Comparison of ENCODE assay signal across 8 mouse cellular contexts in genomic region chr5:149051571-149052420, GRCm38 (mm10). TPM values are rescaled to one million over a fixed set of nuclear protein-coding genes. Genes with fewer than 3 reads are reported as not detected.
DNase-seq lines count a peak whose midpoint lies in the region; ATAC-seq and TF ChIP-seq lines count a peak whose summit lies in the region.

No protein-coding gene starts in this region.

- peaks cover 39% of the 10 kb centered on the region for H3K79me2 ChIP-seq in C2C12 (ENCODE audit: control insufficient read depth, insufficient read depth)

- H3K36me3 ChIP-seq in C2C12 (ENCODE audit: control insufficient read depth, insufficient read depth): peaks cover 21% of the 10 kb centered on the region
- H3K36me3 ChIP-seq in heart, embryonic 14.5 days (ENCODE audit: control insufficient read depth, insufficient read depth, low read length): peaks cover 23% of the 10 kb centered on the region
- H3K36me3 ChIP-seq in liver, embryonic 12.5 days: peaks cover 27% of the 10 kb centered on the region

- H3K79me3 ChIP-seq in C2C12 (ENCODE audit: low read depth): peaks cover 22% of the 10 kb centered on the region

- peak overlapping the region; percentile 98 for H3ac ChIP-seq in C2C12 (ENCODE audit: control insufficient read depth, insufficient read length, low read depth)

- WGBS in heart, embryonic 14.5 days: under 1% methylated on average over 66 of the region's 120 CpGs
- under 1% methylated on average over 89 of the region's 120 CpGs for WGBS in liver, embryonic 12.5 days (ENCODE audit: insufficient replicate concordance)

- H3K9me3 ChIP-seq in heart, embryonic 14.5 days (ENCODE audit: control insufficient read depth, low read length): no peaks in the 10 kb centered on the region
- H3K9me3 ChIP-seq in liver, embryonic 12.5 days (replicated peaks): no peaks in the 10 kb centered on the region

- peak; percentile 21 for ATAC-seq in erythroid progenitor cell, adult 5-6 weeks (replicated peaks; ENCODE audit: low FRiP score, poor library complexity, severe bottlenecking)
- ATAC-seq in heart, embryonic 14.5 days (ENCODE audit: insufficient number of reproducible peaks, insufficient read depth, low FRiP score, low read depth): peak; percentile 57
- ATAC-seq in liver, embryonic 12.5 days: peak; percentile 13

- DNase-seq in brain, embryonic 14.5 days (ENCODE audit: low read depth): peak; percentile 94
- DNase-seq in kidney, postnatal 10 days: peak; percentile 93
- peak; percentile 88 for DNase-seq in naive thymus-derived CD4-positive, alpha-beta T cell, adult 2 months (ENCODE audit: low read depth)
- DNase-seq in spleen, postnatal 4 days (ENCODE audit: low spot score in 2 of 2): peak; percentile 73 to 88

- peak; percentile 70 for TF ChIP-seq POLR2A in brain, embryonic 14.5 days (IDR thresholded peaks at IDR 0.05; ENCODE audit: borderline replicate concordance, extremely low read depth, insufficient read depth, insufficient read length, poor library complexity, severe bottlenecking)

- peaks cover 0 to 8% of the 10 kb centered on the region in 2 experiments; a peak in 2 of 4 replicates for H3K4me1 ChIP-seq in heart, embryonic 14.5 days (ENCODE audit: control insufficient read depth in 2 of 2, insufficient read depth in 2 of 2, low read length in 2 of 2)
- H3K4me1 ChIP-seq in liver, embryonic 12.5 days: peaks cover 24% of the 10 kb centered on the region

- TF ChIP-seq CTCF in C2C12 (IDR thresholded peaks at IDR 0.05; ENCODE audit: control insufficient read depth, insufficient read depth, insufficient read length): no peak
- TF ChIP-seq CTCF in brain, embryonic 14.5 days (IDR thresholded peaks at IDR 0.05; ENCODE audit: borderline replicate concordance, extremely low read depth, insufficient read depth, insufficient read length): no peak

- peak overlapping the region; percentile 99 to 100 for H3K27ac ChIP-seq in heart, embryonic 14.5 days (replicated peaks in 1 of 2; ENCODE audit: control insufficient read depth in 1 of 2, insufficient read depth in 1 of 2, low read depth in 2 of 2, low read length in 2 of 2)
- H3K27ac ChIP-seq in liver, embryonic 12.5 days: peak overlapping the region; percentile 98

- no peaks in the 10 kb centered on the region for H3K27me3 ChIP-seq in C2C12 (ENCODE audit: control insufficient read depth, insufficient read depth, insufficient read length)
- H3K27me3 ChIP-seq in heart, embryonic 14.5 days (ENCODE audit: control insufficient read depth, insufficient read depth, low read length): no peaks in the 10 kb centered on the region
- no peaks in the 10 kb centered on the region for H3K27me3 ChIP-seq in liver, embryonic 12.5 days (replicated peaks)

- H3K9ac ChIP-seq in heart, embryonic 14.5 days (ENCODE audit: low read length): peak overlapping the region; percentile 100
- H3K9ac ChIP-seq in liver, embryonic 12.5 days: peak overlapping the region; percentile 100

- H3K4me3 ChIP-seq in C2C12 (ENCODE audit: insufficient read depth, poor library complexity, severe bottlenecking): peak overlapping the region; percentile 82
- peak overlapping the region; percentile 85 to 94 for H3K4me3 ChIP-seq in heart, embryonic 14.5 days (ENCODE audit: control insufficient read depth in 1 of 2, insufficient read depth in 1 of 2, low read depth in 1 of 2, low read length in 2 of 2)
- H3K4me3 ChIP-seq in liver, embryonic 12.5 days: peak overlapping the region; percentile 95

- peak overlapping the region; percentile 67 for H3K4me2 ChIP-seq in heart, embryonic 14.5 days (ENCODE audit: low read length)
- H3K4me2 ChIP-seq in liver, embryonic 12.5 days: peak overlapping the region; percentile 81

TF ChIP-seq in C2C12, 6 proteins besides CTCF, POLR2A, EP300 and RAD21:
- no peak for TF ChIP-seq MYOG (IDR thresholded peaks at IDR 0.05; ENCODE audit: control insufficient read depth, extremely low read depth, insufficient read length)
- TF ChIP-seq FOSL1 (IDR thresholded peaks at IDR 0.05; ENCODE audit: insufficient read depth, low read length, poor library complexity, severe bottlenecking): no peak
- no peak for TF ChIP-seq USF1 (IDR thresholded peaks at IDR 0.05; ENCODE audit: low read depth)
- peak; percentile 14 for TF ChIP-seq MAX (IDR thresholded peaks at IDR 0.05)

RNA-seq across cellular contexts. Expression of gene Gm42791, which starts 56.8 kb away (rescaled TPM):
- polyA plus RNA-seq in C2C12 (2012; fragmentation: generic; extraction: Trizol): not detected
- not detected in 2 replicates for polyA plus RNA-seq in brain, embryonic 14.5 days (2012; rRNA removed)
- not detected in 2 replicates for total RNA-seq in erythroid progenitor cell, adult 5-6 weeks (2015; ENCODE audit: low replicate concordance)
- total RNA-seq in erythroid progenitor cell, adult 5-6 weeks (2017; ENCODE audit: low replicate concordance): not detected in 2 replicates
- 1.4 TPM in 1 of 2 replicates, not detected in the other for polyA plus RNA-seq in heart, embryonic 14.5 days (2014; fragmentation: Nextera tagmentation; extraction: Ambion mirVana)
- 0.51 and 1.7 TPM in 2 replicates for polyA plus RNA-seq in liver, embryonic 12.5 days (2016; fragmentation: Nextera tagmentation; extraction: Ambion mirVana)

Comparison
In these comparisons a context has a peak if more than half of its experiments do, and no peak if none do; other contexts are left out.
1. Peak in every context shown above with its lines: DNase-seq, ATAC-seq, H3K4me3 ChIP-seq and H3K27ac ChIP-seq.